Mouse (Mus musculus) heart, embryonic 13.5 days (tissue): ENCODE measurements at regions not wholly inside any gene's neighbourhood (a gene's known extent, or its start where the extent isn't known, plus 50 kb on each side); places are given as distances from the start of the nearest gene placed in this dataset.

Experiments
- ATAC-seq: fragments of 200-750 bp; cut with Nextera tagmentation; 2 replicates; pipeline ENCODE4 v1.8.0; 2017; ENCODE audit warnings: moderate TSS enrichment; ENCODE audit not compliant: insufficient number of reproducible peaks, low FRiP score, low TSS enrichment; ENCODE audit errors: extremely low read depth
- H3K27ac ChIP-seq: fragments of 300-500 bp; sonication (generic); replicated peaks from 2 replicates; pipeline ENCODE4 v1.5.1; 2015; ENCODE audit warnings: moderate library complexity, mild to moderate bottlenecking, inconsistent platforms
- H3K27me3 ChIP-seq: fragments of 300-500 bp; sonication (generic); replicated peaks from 2 replicates; pipeline ENCODE4 v1.6.1; 2015; ENCODE audit warnings: mild to moderate bottlenecking, inconsistent platforms
- H3K36me3 ChIP-seq: fragments of 300-500 bp; sonication (generic); 2 replicates; pipeline ENCODE4 v1.6.1; 2015; ENCODE audit warnings: mild to moderate bottlenecking, inconsistent platforms
- H3K4me1 ChIP-seq: fragments of 300-500 bp; sonication (generic); 2 replicates; pipeline ENCODE4 v1.6.1; 2015; ENCODE audit warnings: inconsistent platforms
- H3K4me2 ChIP-seq: fragments of 300-500 bp; sonication (generic); 2 replicates; pipeline ENCODE4 v1.6.1; 2015; ENCODE audit warnings: inconsistent platforms, mild to moderate bottlenecking, moderate library complexity
- H3K4me3 ChIP-seq: fragments of 300-500 bp; sonication (generic); 2 replicates; pipeline ENCODE4 v1.5.1; 2015; ENCODE audit warnings: moderate library complexity, mild to moderate bottlenecking, inconsistent platforms
- H3K9ac ChIP-seq: fragments of 300-500 bp; sonication (generic); 2 replicates; pipeline ENCODE4 v1.6.1; 2015; ENCODE audit warnings: inconsistent platforms, mild to moderate bottlenecking, moderate library complexity
- H3K9me3 ChIP-seq: fragments of 300-500 bp; sonication (generic); 2 replicates; pipeline ENCODE4 v1.6.1; 2016; ENCODE audit warnings: inconsistent platforms
- WGBS: fragments of 180-500 bp; shearing (Covaris S2); methylation state at CpG from one replicate; pipeline ENCODE4 v1.1.7; 2015; ENCODE audit warnings: mixed read lengths; 5-methylcytosine and 5-hydroxymethylcytosine counted together

GRCm38 (mm10) chr8:8174286-8174685 lies 486.8 kb downstream of the Efnb2 start:
- Histone ChIP-seq H3K27me3 (no peaks in the 10 kb centered on the region), H3K4me2 (no peak overlapping the region), H3K9me3 (no peaks in the 10 kb centered on the region), H3K9ac (no peak overlapping the region), H3K4me1 (peaks cover 12% of the 10 kb centered on the region), H3K36me3 (no peaks in the 10 kb centered on the region), H3K4me3 (no peak overlapping the region), H3K27ac (no peak overlapping the region)
- WGBS, result 35% methylated on average over 2 of the region's 2 CpGs
- ATAC-seq, result no peak

- no peak for ATAC-seq
- 73% methylated on average over 6 of the region's 6 CpGs for WGBS
- H3K9ac ChIP-seq, result no peak overlapping the region
- H3K27ac ChIP-seq, result no peak overlapping the region
- no peak overlapping the region for H3K4me3 ChIP-seq
- no peaks in the 10 kb centered on the region for H3K4me1 ChIP-seq
- no peaks in the 10 kb centered on the region for H3K36me3 ChIP-seq
- H3K27me3 ChIP-seq, result no peaks in the 10 kb centered on the region
- no peaks in the 10 kb centered on the region for H3K9me3 ChIP-seq
- no peak overlapping the region for H3K4me2 ChIP-seq
Observed at GRCm38 (mm10) chr8:8168674-8169073, 492.4 kb downstream of the Efnb2 start.

GRCm38 (mm10) chr8:8168250-8168649 lies 492.8 kb downstream of the Efnb2 start:
- no peaks in the 10 kb centered on the region for H3K4me1 ChIP-seq
- H3K9ac ChIP-seq, result no peak overlapping the region
- no peaks in the 10 kb centered on the region for H3K9me3 ChIP-seq
- H3K4me2 ChIP-seq, result no peak overlapping the region
- no peak for ATAC-seq
- 79% methylated on average over 11 of the region's 11 CpGs for WGBS
- no peaks in the 10 kb centered on the region for H3K27me3 ChIP-seq
- H3K27ac ChIP-seq, result no peak overlapping the region
- no peak overlapping the region for H3K4me3 ChIP-seq
- H3K36me3 ChIP-seq, result no peaks in the 10 kb centered on the region

GRCm38 (mm10) chr8:8147527-8147926 lies 513.5 kb downstream of the Efnb2 start:
- Histone ChIP-seq H3K4me1 (peaks cover 9% of the 10 kb centered on the region), H3K36me3 (no peaks in the 10 kb centered on the region), H3K9ac (no peak overlapping the region), H3K4me3 (no peak overlapping the region), H3K4me2 (no peak overlapping the region), H3K9me3 (peaks cover 4% of the 10 kb centered on the region; the same call in 1 of the 2 replicates), H3K27me3 (no peaks in the 10 kb centered on the region), H3K27ac (no peak overlapping the region)
- WGBS, result 89% methylated on average over 5 of the region's 5 CpGs
- ATAC-seq, result no peak

- Histone ChIP-seq H3K4me2 (no peak overlapping the region), H3K36me3 (no peaks in the 10 kb centered on the region), H3K4me3 (no peak overlapping the region), H3K27ac (no peak overlapping the region), H3K4me1 (peaks cover 12% of the 10 kb centered on the region), H3K9ac (no peak overlapping the region), H3K27me3 (no peaks in the 10 kb centered on the region), H3K9me3 (peaks cover 4% of the 10 kb centered on the region; the same call in 1 of the 2 replicates)
- no peak for ATAC-seq
- 37% methylated on average over 6 of the region's 6 CpGs for WGBS
Observed at GRCm38 (mm10) chr8:8142933-8143495, 518.0 kb downstream of the Efnb2 start.

- WGBS, result 60% methylated on average over 3 of the region's 3 CpGs
- H3K4me2 ChIP-seq, result no peak overlapping the region
- peaks cover 12% of the 10 kb centered on the region for H3K4me1 ChIP-seq
- ATAC-seq, result no peak
- H3K36me3 ChIP-seq, result no peaks in the 10 kb centered on the region
- H3K9me3 ChIP-seq, result peaks cover 3% of the 10 kb centered on the region; the same call in 1 of the 2 replicates
- H3K27me3 ChIP-seq, result no peaks in the 10 kb centered on the region
- no peak overlapping the region for H3K9ac ChIP-seq
- no peak overlapping the region for H3K27ac ChIP-seq
- H3K4me3 ChIP-seq, result no peak overlapping the region
Observed at GRCm38 (mm10) chr8:8142461-8142860, 518.6 kb downstream of the Efnb2 start.

GRCm38 (mm10) chr8:8139720-8140119 lies 521.3 kb downstream of the Efnb2 start:
- Histone ChIP-seq H3K9ac (no peak overlapping the region), H3K4me3 (no peak overlapping the region), H3K27ac (no peak overlapping the region), H3K4me1 (peaks cover 12% of the 10 kb centered on the region), H3K36me3 (no peaks in the 10 kb centered on the region), H3K9me3 (no peaks in the 10 kb centered on the region), H3K27me3 (no peaks in the 10 kb centered on the region), H3K4me2 (no peak overlapping the region)
- WGBS, result 78% methylated on average over 3 of the region's 3 CpGs
- no peak for ATAC-seq

- WGBS, result 39% methylated on average over 10 of the region's 10 CpGs
- Histone ChIP-seq H3K9ac (no peak overlapping the region), H3K27me3 (0 out of 2 replicates have a peak, but pooled peaks cover 4% of the 10 kb centered on the region), H3K4me2 (no peak overlapping the region), H3K4me1 (0 out of 2 replicates have a peak, but pooled peaks cover 3% of the 10 kb centered on the region), H3K27ac (no peak overlapping the region), H3K36me3 (no peaks in the 10 kb centered on the region), H3K4me3 (no peak overlapping the region), H3K9me3 (no peaks in the 10 kb centered on the region)
- ATAC-seq, result no peak
Observed at GRCm38 (mm10) chr8:8133001-8133785, 527.8 kb downstream of the Efnb2 start.

- H3K4me2 ChIP-seq, result no peak overlapping the region
- H3K9ac ChIP-seq, result no peak overlapping the region
- no peaks in the 10 kb centered on the region for H3K9me3 ChIP-seq
- 0 out of 2 replicates have a peak, but pooled peaks cover 4% of the 10 kb centered on the region for H3K27me3 ChIP-seq
- H3K27ac ChIP-seq, result no peak overlapping the region
- 0 out of 2 replicates have a peak, but pooled peaks cover 3% of the 10 kb centered on the region for H3K4me1 ChIP-seq
- 33% methylated on average over 3 of the region's 3 CpGs for WGBS
- no peak for ATAC-seq
- H3K36me3 ChIP-seq, result no peaks in the 10 kb centered on the region
- no peak overlapping the region for H3K4me3 ChIP-seq
Observed at GRCm38 (mm10) chr8:8131961-8132376, 529.1 kb downstream of the Efnb2 start.

- H3K4me1 ChIP-seq, result 0 out of 2 replicates have a peak, but pooled peaks cover 3% of the 10 kb centered on the region
- ATAC-seq, result no peak
Observed at GRCm38 (mm10) chr8:8130806-8131205, 530.2 kb downstream of the Efnb2 start.

GRCm38 (mm10) chr8:8115595-8116429 lies 545.2 kb downstream of the Efnb2 start:
- no peaks in the 10 kb centered on the region for H3K27me3 ChIP-seq
- no peak overlapping the region for H3K4me3 ChIP-seq
- no peak overlapping the region for H3K9ac ChIP-seq
- ATAC-seq, result no peak
- H3K4me2 ChIP-seq, result no peak overlapping the region
- no peaks in the 10 kb centered on the region for H3K9me3 ChIP-seq
- H3K27ac ChIP-seq, result peak overlapping the region; percentile 56; the same call in 1 of the 2 replicates
- no peaks in the 10 kb centered on the region for H3K36me3 ChIP-seq
- H3K4me1 ChIP-seq, result peaks cover 11% of the 10 kb centered on the region
- WGBS, result 45% methylated on average over 6 of the region's 6 CpGs

More at GRCm38 (mm10) chr8:8130806-8131205, 530.2 kb downstream of the Efnb2 start:
- H3K27me3 ChIP-seq, result 0 out of 2 replicates have a peak, but pooled peaks cover 4% of the 10 kb centered on the region
- H3K4me2 ChIP-seq, result no peak overlapping the region
- WGBS, result 59% methylated on average over 2 of the region's 2 CpGs
- H3K27ac ChIP-seq, result no peak overlapping the region
- no peak overlapping the region for H3K4me3 ChIP-seq
- no peaks in the 10 kb centered on the region for H3K36me3 ChIP-seq
- no peak overlapping the region for H3K9ac ChIP-seq
- H3K9me3 ChIP-seq, result no peaks in the 10 kb centered on the region
